ENCODE assay signal across 12 mouse cellular contexts in genomic region chr14:20773410-20773809, GRCm38 (mm10). TPM values are rescaled to one million over a fixed set of nuclear protein-coding genes. Genes with fewer than 3 reads are reported as not detected.
DNase-seq lines count a peak whose midpoint lies in the region; ATAC-seq lines count a peak whose summit lies in the region.
"Had no signal": no experiment of that assay in that cellular context is flagged by ENCODE, and none has a peak within 500 bp of the region (broad histone marks: within the 10 kb centered on the region; RNA-seq: fewer than 3 reads in every experiment).

No protein-coding gene starts in this region.

- no peak overlapping the region for H3K4me2 ChIP-seq in heart, embryonic 13.5 days
- no peak overlapping the region for H3K4me2 ChIP-seq in neural tube, embryonic 15.5 days
- H3K4me2 ChIP-seq: embryonic facial prominence, embryonic 12.5 days; forebrain, embryonic 13.5 days; liver, embryonic 13.5 days had no signal

- H3K27me3 ChIP-seq in heart, embryonic 13.5 days (replicated peaks) = no peaks in the 10 kb centered on the region
- H3K27me3 ChIP-seq in neural tube, embryonic 15.5 days (replicated peaks) = no peaks in the 10 kb centered on the region
- H3K27me3 ChIP-seq: embryonic facial prominence, embryonic 12.5 days; forebrain, embryonic 13.5 days; liver, embryonic 13.5 days had no signal

- peak overlapping the region; percentile 34; the same call in 1 of the 2 replicates for H3K9ac ChIP-seq in heart, embryonic 13.5 days
- no peak overlapping the region for H3K9ac ChIP-seq in neural tube, embryonic 15.5 days (replicated peaks)
- H3K9ac ChIP-seq: embryonic facial prominence, embryonic 12.5 days; forebrain, embryonic 13.5 days; liver, embryonic 13.5 days had no signal

- intact Hi-C loops in heart, postnatal 36 days (cut with DNase I) = no loop called here

- peaks cover 61% of the 10 kb centered on the region for H3K36me3 ChIP-seq in heart, embryonic 13.5 days
- H3K36me3 ChIP-seq in neural tube, embryonic 15.5 days = peaks cover 39% of the 10 kb centered on the region

- H3K4me3 ChIP-seq in heart, embryonic 13.5 days = no peak overlapping the region
- H3K4me3 ChIP-seq in neural tube, embryonic 15.5 days (replicated peaks) = no peak overlapping the region
- H3K4me3 ChIP-seq: embryonic facial prominence, embryonic 12.5 days; forebrain, embryonic 13.5 days; liver, embryonic 13.5 days had no signal

- ATAC-seq in heart, embryonic 13.5 days (ENCODE audit: extremely low read depth, insufficient number of reproducible peaks, low FRiP score, low TSS enrichment) = no peak
- no peak for ATAC-seq in neural tube, embryonic 15.5 days (ENCODE audit: low FRiP score)
- ATAC-seq: forebrain, embryonic 13.5 days had no signal

- peak overlapping the region; percentile 51 for H3K27ac ChIP-seq in heart, embryonic 13.5 days (replicated peaks)
- H3K27ac ChIP-seq in neural tube, embryonic 15.5 days (replicated peaks) = no peak overlapping the region
- H3K27ac ChIP-seq: embryonic facial prominence, embryonic 12.5 days; forebrain, embryonic 13.5 days; liver, embryonic 13.5 days had no signal

- WGBS in heart, embryonic 13.5 days = 66% methylated on average over 3 of the region's 3 CpGs
- WGBS in neural tube, embryonic 15.5 days = 73% methylated on average over 3 of the region's 3 CpGs

- H3K4me1 ChIP-seq in heart, embryonic 13.5 days = peaks cover 58% of the 10 kb centered on the region
- H3K4me1 ChIP-seq in neural tube, embryonic 15.5 days = 0 out of 2 replicates have a peak, but pooled peaks cover 7% of the 10 kb centered on the region

- no peaks in the 10 kb centered on the region for H3K9me3 ChIP-seq in heart, embryonic 13.5 days
- no peaks in the 10 kb centered on the region for H3K9me3 ChIP-seq in neural tube, embryonic 15.5 days (replicated peaks)
- H3K9me3 ChIP-seq: embryonic facial prominence, embryonic 12.5 days; forebrain, embryonic 13.5 days; liver, embryonic 13.5 days had no signal

- no peak for DNase-seq in heart, postnatal 36 days
- DNase-seq in lung, postnatal 25 days (ENCODE audit: low spot score) = peak; percentile 23
- DNase-seq in lung, postnatal 36 days = no peak
- peak; percentile 85 for DNase-seq in kidney, adult 9 months
- DNase-seq in layer of hippocampus, adult 9-11 months = no peak
- DNase-seq: adrenal gland, postnatal 36 days; liver, embryonic 13.5 days; right cerebral cortex, postnatal 14 days had no signal

RNA-seq across cellular contexts. Expression of gene Camk2g, which starts 20.5 kb away (rescaled TPM):
- 55.0 and 60.2 TPM in 2 replicates for polyA plus RNA-seq in heart, embryonic 13.5 days (2015; fragmentation: Nextera tagmentation; extraction: Ambion mirVana)
- 10 to 100 TPM; 51.4 to 52.8 TPM for total RNA-seq in heart, postnatal 36 days (2021)
- polyA plus RNA-seq in neural tube, embryonic 15.5 days (2015; fragmentation: Nextera tagmentation; extraction: Ambion mirVana) = 214 and 230 TPM in 2 replicates

RNA-seq across cellular contexts. Expression of gene Ndst2, which starts 39.0 kb away (rescaled TPM):
- 13.8 and 14.9 TPM in 2 replicates for polyA plus RNA-seq in heart, embryonic 13.5 days (2015; fragmentation: Nextera tagmentation; extraction: Ambion mirVana)
- 10 to 100 TPM; 10.6 to 10.8 TPM for total RNA-seq in heart, postnatal 36 days (2021)
- polyA plus RNA-seq in neural tube, embryonic 15.5 days (2015; fragmentation: Nextera tagmentation; extraction: Ambion mirVana) = 17.1 and 19.3 TPM in 2 replicates

Comparison
In these comparisons a context has a peak if more than half of its experiments do, and no peak if none do; other contexts are left out.
1. DNase-seq: peak in lung, postnatal 25 days (single experiment) and kidney, adult 9 months (single experiment); none in heart, postnatal 36 days (0 of 2), lung, postnatal 36 days (single experiment) and layer of hippocampus, adult 9-11 months (single experiment).